Mouse (Mus musculus) neural tube, embryonic 13.5 days (tissue): ENCODE measurements at regions not wholly inside any gene's neighbourhood (a gene's known extent, or its start where the extent isn't known, plus 50 kb on each side); places are given as distances from the start of the nearest gene placed in this dataset.

ENCODE experiments used
- ATAC-seq: fragments of 200-750 bp; cut with Nextera tagmentation; 2 replicates; pipeline ENCODE4 v1.8.0; 2017; ENCODE audit warnings: low read depth, mild to moderate bottlenecking, moderate TSS enrichment, moderate library complexity
- H3K27ac ChIP-seq: fragments of 300-500 bp; sonication (generic); replicated peaks from 2 replicates; pipeline ENCODE4 v1.5.1; 2015; ENCODE audit warnings: moderate library complexity, mild to moderate bottlenecking, inconsistent platforms
- H3K27me3 ChIP-seq: fragments of 300-500 bp; sonication (generic); 2 replicates; pipeline ENCODE4 v1.6.1; 2015; ENCODE audit warnings: mild to moderate bottlenecking, inconsistent platforms
- H3K36me3 ChIP-seq: fragments of 300-500 bp; sonication (generic); 2 replicates; pipeline ENCODE4 v1.6.1; 2015; ENCODE audit warnings: mild to moderate bottlenecking, inconsistent platforms
- H3K4me1 ChIP-seq: fragments of 300-500 bp; sonication (generic); replicated peaks from 2 replicates; pipeline ENCODE4 v1.6.1; 2015; ENCODE audit warnings: inconsistent platforms
- H3K4me2 ChIP-seq: fragments of 300-500 bp; sonication (generic); 2 replicates; pipeline ENCODE4 v1.6.1; 2015; ENCODE audit warnings: inconsistent platforms, mild to moderate bottlenecking, moderate library complexity
- H3K4me3 ChIP-seq: fragments of 300-500 bp; sonication (generic); 2 replicates; pipeline ENCODE4 v1.5.1; 2015; ENCODE audit warnings: mild to moderate bottlenecking, inconsistent platforms
- H3K9ac ChIP-seq: fragments of 300-500 bp; sonication (generic); 2 replicates; pipeline ENCODE4 v1.6.1; 2015; ENCODE audit warnings: moderate library complexity, mild to moderate bottlenecking, inconsistent platforms
- H3K9me3 ChIP-seq: fragments of 300-500 bp; sonication (generic); 2 replicates; pipeline ENCODE4 v1.6.1; 2016; ENCODE audit warnings: inconsistent platforms
- WGBS: fragments of 180-500 bp; shearing (Covaris S2); methylation state at CpG from one replicate; pipeline ENCODE4 v1.1.7; 2015; 5-methylcytosine and 5-hydroxymethylcytosine counted together

- no peak overlapping the region for H3K4me2 ChIP-seq
- WGBS: 71% methylated on average over 5 of the region's 5 CpGs
- H3K27me3 ChIP-seq: no peaks in the 10 kb centered on the region
- no peak overlapping the region; the same call in 1 of the 2 replicates for H3K27ac ChIP-seq
- ATAC-seq: no peak
- H3K9ac ChIP-seq: no peak overlapping the region
- H3K4me1 ChIP-seq: no peaks in the 10 kb centered on the region; the same call in 1 of the 2 replicates
- H3K4me3 ChIP-seq: no peak overlapping the region
- H3K36me3 ChIP-seq: no peaks in the 10 kb centered on the region
- H3K9me3 ChIP-seq: no peaks in the 10 kb centered on the region
These were observed 81.8 kb upstream of the Cop1 start for GRCm38 (mm10) chr1:159150351-159150750.

- 67% methylated on average over 3 of the region's 3 CpGs for WGBS
- ATAC-seq: no peak
- H3K27me3 ChIP-seq: no peaks in the 10 kb centered on the region
These were observed 75.7 kb upstream of the Cop1 start for GRCm38 (mm10) chr1:159156428-159156827.

GRCm38 (mm10) chr1:159160035-159160960 lies 71.8 kb upstream of the Cop1 start:
- whole genome bisulfite sequencing: 82% methylated on average over 8 of the region's 8 CpGs
- ATAC-seq: no peak
- Histone ChIP-seq H3K27ac (no peak overlapping the region), H3K4me2 (no peak overlapping the region), H3K4me3 (no peak overlapping the region), H3K9ac (no peak overlapping the region), H3K36me3 (no peaks in the 10 kb centered on the region), H3K4me1 (no peaks in the 10 kb centered on the region), H3K9me3 (no peaks in the 10 kb centered on the region), H3K27me3 (no peaks in the 10 kb centered on the region)

More at GRCm38 (mm10) chr1:159156428-159156827, 75.7 kb upstream of the Cop1 start:
- Histone ChIP-seq H3K4me2 (no peak overlapping the region), H3K36me3 (no peaks in the 10 kb centered on the region), H3K4me3 (no peak overlapping the region), H3K4me1 (no peaks in the 10 kb centered on the region), H3K9ac (no peak overlapping the region), H3K27ac (no peak overlapping the region), H3K9me3 (no peaks in the 10 kb centered on the region)

GRCm38 (mm10) chr1:159163113-159163885 lies 68.8 kb upstream of the Cop1 start:
- Histone ChIP-seq H3K9ac (no peak overlapping the region), H3K27me3 (no peaks in the 10 kb centered on the region), H3K4me2 (no peak overlapping the region), H3K36me3 (no peaks in the 10 kb centered on the region), H3K27ac (no peak overlapping the region), H3K9me3 (no peaks in the 10 kb centered on the region), H3K4me3 (no peak overlapping the region), H3K4me1 (no peaks in the 10 kb centered on the region)
- 80% methylated on average over 4 of the region's 4 CpGs for WGBS
- ATAC-seq: no peak

GRCm38 (mm10) chr1:159182031-159182430 lies 50.1 kb upstream of the Cop1 start:
- no peak overlapping the region for H3K4me3 ChIP-seq
- H3K9ac ChIP-seq: no peak overlapping the region
- H3K36me3 ChIP-seq: no peaks in the 10 kb centered on the region
- H3K27ac ChIP-seq: no peak overlapping the region
- H3K4me2 ChIP-seq: no peak overlapping the region
- no peaks in the 10 kb centered on the region for H3K27me3 ChIP-seq
- H3K9me3 ChIP-seq: no peaks in the 10 kb centered on the region
- no peak for ATAC-seq
- no peaks in the 10 kb centered on the region for H3K4me1 ChIP-seq
